In the genomic region with DNA sequence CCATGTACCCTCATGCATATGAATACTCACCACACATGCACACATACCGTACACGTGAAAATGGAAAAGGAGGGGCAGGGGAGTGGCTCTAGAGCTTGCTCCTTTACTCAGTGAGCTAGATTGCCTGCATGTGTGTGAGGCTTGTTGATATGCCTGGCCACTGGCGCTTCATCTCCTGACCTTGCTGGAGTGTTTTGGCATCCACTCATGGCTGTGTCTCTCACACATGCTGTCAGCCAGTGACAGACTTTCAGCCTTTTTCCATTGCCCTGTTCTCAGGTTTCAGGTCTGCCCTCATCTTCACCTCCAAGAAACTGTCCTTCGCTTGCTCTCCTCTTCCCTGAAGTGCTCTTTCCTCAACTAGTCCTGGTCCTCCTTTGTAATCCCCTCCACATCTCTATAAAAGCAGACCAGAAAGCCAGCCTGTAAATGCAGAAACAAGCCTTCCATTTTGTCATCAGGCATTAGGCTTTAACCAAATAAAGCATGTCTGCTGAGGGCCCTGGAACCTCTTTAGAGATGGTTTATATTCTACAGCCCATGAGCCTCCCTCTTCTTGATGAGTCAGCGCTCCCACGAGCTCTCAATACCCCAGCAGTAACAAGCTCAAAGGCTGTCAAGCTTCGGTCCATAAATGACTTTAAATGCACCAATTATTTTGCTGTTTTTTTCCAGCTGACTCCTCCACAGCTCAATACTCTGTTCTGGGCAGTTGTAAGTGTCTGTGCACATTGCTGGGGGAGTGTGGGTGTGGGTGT, we compare ENCODE assay signal across 9 mouse cellular contexts. TPM values are rescaled to one million over a fixed set of nuclear protein-coding genes. Genes with fewer than 3 reads are reported as not detected.
DNase-seq lines count a peak whose midpoint lies in the region; ATAC-seq and TF ChIP-seq lines count a peak whose summit lies in the region.
"Had no signal": no experiment of that assay in that cellular context is flagged by ENCODE, and none has a peak within 500 bp of the region (broad histone marks: within the 10 kb centered on the region; RNA-seq: fewer than 3 reads in every experiment).

No protein-coding gene starts in this region.

- no peak for DNase-seq in forebrain, embryonic 10.5 days (ENCODE audit: extremely low spot score, low spot score)
- DNase-seq in NIH3T3 (ENCODE audit: low read depth) = peak; percentile 19
- peak; percentile 36 for DNase-seq in heart, adult 8-10 months (ENCODE audit: low spot score)
- peak; percentile 82 for DNase-seq in midbrain, embryonic 11.5 days (ENCODE audit: low spot score, missing footprints)
- DNase-seq in ovary, postnatal 10 days (ENCODE audit: low spot score) = no peak
- no peak for DNase-seq in urinary bladder, postnatal 36 days (ENCODE audit: low spot score in 2 of 2)
- no peak for DNase-seq in kidney, adult 2 months

- WGBS in forebrain, embryonic 10.5 days = 78% methylated on average over 7 of the region's 7 CpGs
- WGBS in forebrain, embryonic 16.5 days = 52% methylated on average over 7 of the region's 7 CpGs
- WGBS in midbrain, embryonic 11.5 days = 63% methylated on average over 7 of the region's 7 CpGs
- 62% methylated on average over 7 of the region's 7 CpGs for WGBS in kidney, adult 2 months

- no peaks in the 10 kb centered on the region for H3K36me3 ChIP-seq in forebrain, embryonic 10.5 days (replicated peaks)
- no peaks in the 10 kb centered on the region for H3K36me3 ChIP-seq in forebrain, embryonic 16.5 days (ENCODE audit: control insufficient read depth, insufficient read depth)
- no peaks in the 10 kb centered on the region for H3K36me3 ChIP-seq in midbrain, embryonic 11.5 days (ENCODE audit: control insufficient read depth, insufficient read depth, low read length)
- no peaks in the 10 kb centered on the region for H3K36me3 ChIP-seq in kidney, adult 2 months (ENCODE audit: control insufficient read depth, insufficient read depth, low read length)

- no peak overlapping the region for H3K4me3 ChIP-seq in forebrain, embryonic 10.5 days
- H3K4me3 ChIP-seq in forebrain, embryonic 16.5 days (replicated peaks; ENCODE audit: low read length) = no peak overlapping the region
- H3K4me3 ChIP-seq in midbrain, embryonic 11.5 days (ENCODE audit: low read depth, low read length) = no peak overlapping the region
- H3K4me3 ChIP-seq in kidney, adult 2 months (ENCODE audit: insufficient read depth, low read depth, low read length) = no peak overlapping the region

- no peak for TF ChIP-seq POLR2A in kidney, adult 2 months (IDR thresholded peaks at IDR 0.05; ENCODE audit: low read depth, low read length)

- no peaks in the 10 kb centered on the region for H3K9me3 ChIP-seq in forebrain, embryonic 10.5 days
- no peaks in the 10 kb centered on the region for H3K9me3 ChIP-seq in forebrain, embryonic 16.5 days (ENCODE audit: control insufficient read depth, low read length)
- H3K9me3 ChIP-seq in midbrain, embryonic 11.5 days (ENCODE audit: control insufficient read depth, low read length) = no peaks in the 10 kb centered on the region

- H3K27me3 ChIP-seq in forebrain, embryonic 10.5 days (ENCODE audit: poor library complexity, severe bottlenecking) = peaks cover 15% of the 10 kb centered on the region
- H3K27me3 ChIP-seq in forebrain, embryonic 16.5 days (replicated peaks; ENCODE audit: control insufficient read depth, insufficient read depth, low read length) = no peaks in the 10 kb centered on the region
- H3K27me3 ChIP-seq in midbrain, embryonic 11.5 days (ENCODE audit: control insufficient read depth, insufficient read depth, low read length) = peaks cover 4% of the 10 kb centered on the region; the same call in 1 of the 2 replicates
- no peaks in the 10 kb centered on the region; the same call in 1 of the 2 replicates for H3K27me3 ChIP-seq in kidney, adult 2 months (replicated peaks; ENCODE audit: control insufficient read depth, insufficient read depth, low read length)

- no peak overlapping the region for H3K4me2 ChIP-seq in forebrain, embryonic 16.5 days (ENCODE audit: low read length)
- peak overlapping the region; percentile 36 for H3K4me2 ChIP-seq in midbrain, embryonic 11.5 days

- ATAC-seq in forebrain, embryonic 16.5 days = no peak
- ATAC-seq in midbrain, embryonic 11.5 days (ENCODE audit: low FRiP score) = no peak

- peaks cover 40% of the 10 kb centered on the region for H3K4me1 ChIP-seq in forebrain, embryonic 10.5 days
- peaks cover 19% of the 10 kb centered on the region for H3K4me1 ChIP-seq in forebrain, embryonic 16.5 days (replicated peaks; ENCODE audit: control insufficient read depth, insufficient read depth, low read length)
- H3K4me1 ChIP-seq in midbrain, embryonic 11.5 days (ENCODE audit: control insufficient read depth, insufficient read depth, low read length) = peaks cover 19% of the 10 kb centered on the region; the same call in 1 of the 2 replicates
- no peaks in the 10 kb centered on the region for H3K4me1 ChIP-seq in kidney, adult 2 months (ENCODE audit: control insufficient read depth, insufficient read depth, low read length)

- H3K27ac ChIP-seq in forebrain, embryonic 10.5 days = peak overlapping the region; percentile 6; the same call in 1 of the 2 replicates
- H3K27ac ChIP-seq in forebrain, embryonic 16.5 days (ENCODE audit: low read length) = no peak overlapping the region; the same call in 1 of the 2 replicates
- H3K27ac ChIP-seq in midbrain, embryonic 11.5 days (ENCODE audit: low read depth, low read length) = no peak overlapping the region
- no peak overlapping the region for H3K27ac ChIP-seq in kidney, adult 2 months (ENCODE audit: insufficient read depth, low read depth, low read length)

- no peak for TF ChIP-seq CTCF in kidney, adult 2 months (conservative IDR thresholded peaks at IDR 0.05; ENCODE audit: insufficient read depth, insufficient read length, low read depth, low read length)

- no peak overlapping the region for H3K9ac ChIP-seq in forebrain, embryonic 16.5 days (replicated peaks; ENCODE audit: low read depth, low read length)
- no peak overlapping the region for H3K9ac ChIP-seq in midbrain, embryonic 11.5 days (ENCODE audit: low read length)

RNA-seq across cellular contexts. Expression of a gene that starts 35.2 kb away (rescaled TPM):
- polyA plus RNA-seq in forebrain, embryonic 10.5 days (2016; fragmentation: Nextera tagmentation; extraction: Ambion mirVana) = 26.7 and 28.8 TPM in 2 replicates
- 64.7 and 71.2 TPM in 2 replicates for polyA plus RNA-seq in forebrain, embryonic 16.5 days (2015; fragmentation: Nextera tagmentation; extraction: Ambion mirVana)
- total RNA-seq in heart, adult 8-10 months (2022) = 10 to 100 TPM; 43.4 to 53.8 (median 45.1) TPM
- polyA plus RNA-seq in midbrain, embryonic 11.5 days (2014; fragmentation: Nextera tagmentation; extraction: Ambion mirVana) = 39.6 and 39.7 TPM in 2 replicates
- polyA plus RNA-seq in kidney, adult 2 months (2012; rRNA removed) = 21.6 and 25.4 TPM in 2 replicates
- total RNA-seq: granulocyte monocyte progenitor cell, adult 5-6 weeks had no signal

Comparison
In these comparisons a context has a peak if more than half of its experiments do, and no peak if none do; other contexts are left out.
1. DNase-seq: peak in NIH3T3 (single experiment), heart, adult 8-10 months (single experiment) and midbrain, embryonic 11.5 days (single experiment); none in forebrain, embryonic 10.5 days (single experiment), ovary, postnatal 10 days (single experiment), urinary bladder, postnatal 36 days (0 of 2) and kidney, adult 2 months (single experiment).